Mouse (Mus musculus) olfactory bulb, adult 2 months (tissue): ENCODE results near the gene Tram2.

Experiments used
- CTCF ChIP-seq: fragments of 200-500 bp; IDR thresholded peaks from 2 replicates; pipeline ENCODE4 v1.5.1; 2012; ENCODE audit warnings: low read depth, mild to moderate bottlenecking, low read length, moderate library complexity; ENCODE audit not compliant: insufficient read depth
- POLR2A ChIP-seq: fragments of 200-500 bp; IDR thresholded peaks from 2 replicates; pipeline ENCODE4 v1.6.1; 2012; ENCODE audit warnings: mild to moderate bottlenecking, low read depth, low read length, moderate library complexity; ENCODE audit not compliant: insufficient read depth

DNA sequence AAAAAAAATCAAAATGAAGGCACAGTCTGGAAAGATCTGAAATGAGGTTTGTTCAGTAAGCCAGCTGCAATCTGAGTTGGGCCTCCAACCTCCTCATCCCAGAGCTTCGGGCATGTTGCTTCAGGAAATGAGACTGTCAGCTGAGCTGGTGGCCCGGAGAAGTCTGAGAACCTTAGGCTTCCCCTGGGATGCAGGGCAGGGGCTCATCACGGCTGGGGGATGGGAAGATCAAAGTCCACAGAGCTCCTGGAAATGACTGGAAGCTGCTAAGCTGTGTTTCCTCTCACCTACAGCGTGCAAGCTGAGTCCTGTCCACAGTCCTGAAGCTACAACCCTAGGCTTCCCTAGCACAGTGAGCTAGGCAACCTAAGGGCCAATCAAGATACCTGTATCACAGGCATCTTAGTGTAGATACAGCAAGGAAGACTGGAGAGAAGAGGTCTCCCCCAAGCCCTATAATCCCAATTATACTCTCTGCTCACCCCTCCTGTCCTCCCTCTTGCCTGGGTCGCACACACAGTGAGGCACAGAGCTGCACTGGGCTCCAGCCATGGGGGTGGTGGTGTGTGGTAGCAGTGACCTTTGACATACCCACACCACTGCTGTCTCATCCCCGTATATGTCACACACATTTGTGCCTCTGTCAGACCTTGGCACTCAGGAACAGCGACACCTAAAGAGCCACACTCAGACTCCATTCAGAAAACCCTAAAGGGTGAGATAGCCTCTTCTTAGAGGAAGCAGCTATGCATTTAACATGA, 70.9 kb downstream of the Tram2 start:
- TF ChIP-seq CTCF (no peak), POLR2A (no peak)
